Mouse (Mus musculus): Measurements from ENCODE around the gene Gm13285.
"Not testable (repeated sequence)": the region's sequence is repeated elsewhere in the genome, so short reads cannot be mapped to it uniquely, and the experiment has no call there.

GRCm38 (mm10) chr4:88793936-88794675 lies 5.4 kb upstream of the Gm13285 start, which contains the start of gene Gm13275:
- peak; percentile 49 for TF ChIP-seq CTCF (IDR thresholded peaks at IDR 0.05)
- TF ChIP-seq EP300 (IDR thresholded peaks at IDR 0.05) = not testable (repeated sequence)

Data from lung, postnatal 0 days (tissue).